Mouse (Mus musculus) spleen, adult 18-20 months (tissue): ENCODE results near the gene Wfdc15a.
A peak's percentile ranks its signal among the peaks of the same experiment; 100 is the strongest.
"Not testable (repeated sequence)": the region's sequence is repeated elsewhere in the genome, so short reads cannot be mapped to it uniquely, and the experiment has no call there.

Experiments used
- DNase-seq, 2 experiments: peaks; one replicate each; pipeline ENCODE4 v3.0.0; 2022; ENCODE audit warnings: mixed read lengths in 2 of 2

The Wfdc15a gene

GRCm38 (mm10) chr2:164199626-164200327 is at the start of gene Wfdc15a:
TSS of gene Wfdc15a (minus strand) at chr2:164200130.
- DNase-seq, result no peak

GRCm38 (mm10) chr2:164238366-164238765 is 38.4 kb upstream of the Wfdc15a start, which contains the start of gene Svs2:
TSS of gene Svs2 (minus strand) at chr2:164238466.
- DNase-seq, result no peak

GRCm38 (mm10) chr2:164232671-164233070 is 32.7 kb upstream of the Wfdc15a start:
- DNase-seq, result no peak

GRCm38 (mm10) chr2:164228361-164229070 is 28.6 kb upstream of the Wfdc15a start:
- DNase-seq, result no peak

GRCm38 (mm10) chr2:164221522-164221921 is 21.6 kb upstream of the Wfdc15a start, which contains the start of gene Wfdc15b:
TSS of gene Wfdc15b (minus strand) at chr2:164221660.
- DNase-seq, result no peak

- DNase-seq, result no peak
Measured at GRCm38 (mm10) chr2:164219295-164219694, 19.4 kb upstream of the Wfdc15a start.

- no peak for DNase-seq
Measured at GRCm38 (mm10) chr2:164212711-164213110, 12.8 kb upstream of the Wfdc15a start.

- DNase-seq, result no peak
Measured at GRCm38 (mm10) chr2:164210892-164211291, 11.0 kb upstream of the Wfdc15a start.

- DNase-seq, result no peak
Measured at GRCm38 (mm10) chr2:164206676-164207075, 6.7 kb upstream of the Wfdc15a start.

GRCm38 (mm10) chr2:164206011-164206410 is 6.1 kb upstream of the Wfdc15a start:
- DNase-seq, result not testable (repeated sequence)

- DNase-seq, result no peak
Measured at GRCm38 (mm10) chr2:164196700-164196990, 3.3 kb downstream of the Wfdc15a start.

GRCm38 (mm10) chr2:164195971-164196699 is 3.8 kb downstream of the Wfdc15a start:
- no peak for DNase-seq

GRCm38 (mm10) chr2:164194959-164195630 is 4.8 kb downstream of the Wfdc15a start:
- no peak for DNase-seq

GRCm38 (mm10) chr2:164192279-164192678 is 7.7 kb downstream of the Wfdc15a start:
- DNase-seq, result no peak

- no peak for DNase-seq
Measured at GRCm38 (mm10) chr2:164190576-164190975, 9.4 kb downstream of the Wfdc15a start, which contains the start of gene Wfdc12. TSS of gene Wfdc12 (minus strand) at chr2:164190608.

- peak in 1 of 2 experiments; percentile 22 for DNase-seq
Measured at GRCm38 (mm10) chr2:164188722-164189121, 11.2 kb downstream of the Wfdc15a start.

- DNase-seq, result no peak
Measured at GRCm38 (mm10) chr2:164184145-164184719, 15.7 kb downstream of the Wfdc15a start.

GRCm38 (mm10) chr2:164183340-164183739 is 16.6 kb downstream of the Wfdc15a start:
- DNase-seq, result no peak

GRCm38 (mm10) chr2:164182692-164183255 is 17.2 kb downstream of the Wfdc15a start, which contains the start of gene Wfdc5:
TSS of gene Wfdc5 (minus strand) at chr2:164182742.
- no peak for DNase-seq

GRCm38 (mm10) chr2:164180770-164181169 is 19.2 kb downstream of the Wfdc15a start:
- no peak for DNase-seq

GRCm38 (mm10) chr2:164180124-164180523 is 19.8 kb downstream of the Wfdc15a start:
- peak in 1 of 2 experiments; percentile 37 for DNase-seq

- no peak for DNase-seq
Measured at GRCm38 (mm10) chr2:164177831-164178230, 22.1 kb downstream of the Wfdc15a start.
